Mouse (Mus musculus): Measurements from ENCODE around the gene Tifab. TPM values are rescaled to one million over a fixed set of nuclear protein-coding genes. Genes with fewer than 3 reads are reported as not detected.

Gene Tifab
- total and polyA plus RNA-seq, 3 experiments, result 1.9 to 6.7 (median 4.7) TPM

DNA sequence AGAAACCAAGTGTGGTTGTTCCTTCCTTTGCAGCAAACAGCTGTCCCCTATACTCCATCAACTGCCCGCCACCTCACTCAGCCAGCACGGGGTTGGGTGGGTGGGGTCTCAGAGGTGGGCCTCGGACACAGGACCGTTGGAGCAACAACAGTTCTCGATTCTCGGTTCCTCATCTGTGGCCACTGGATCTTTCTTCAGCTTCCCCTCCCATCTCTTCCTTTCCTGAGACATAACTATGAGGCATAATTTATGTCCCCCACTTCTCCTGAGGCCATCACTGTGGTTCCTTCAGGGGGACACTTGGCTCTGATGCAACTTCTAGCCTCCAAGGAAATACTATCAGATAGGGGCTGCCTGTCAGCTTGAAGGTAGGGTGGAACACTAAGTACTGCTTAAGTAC lies 15.8 kb downstream of the Tifab start:
- 0 out of 2 replicates have a peak overlapping the region, but pooled peaks have one; percentile 1 for H3K4me2 ChIP-seq (ENCODE audit: insufficient read depth, low read depth, poor library complexity, severe bottlenecking)
- dilution Hi-C loops (cut with MboI; ENCODE audit: extremely low pct_ligation_motif_present, extremely low pct_unique_long_range_greater_than_20kb, low sequenced_read_pairs) (no loop called here), in situ Hi-C loops (cut with MboI; ENCODE audit: low pct_ligation_motif_present, low pct_unique_long_range_greater_than_20kb, low sequenced_read_pairs) (no loop called here)
- TF ChIP-seq TCF12 (IDR thresholded peaks at IDR 0.05; ENCODE audit: low read depth, low read length), result peak; percentile 20; the same call in 1 of the 2 replicates
- TF ChIP-seq MAX (IDR thresholded peaks at IDR 0.05; ENCODE audit: low read length), result no peak
- TF ChIP-seq ZKSCAN1 (IDR thresholded peaks at IDR 0.05; ENCODE audit: borderline replicate concordance, low read depth, low read length), result no peak
- 0 out of 2 replicates have a peak, but pooled peaks have one; percentile 38 for TF ChIP-seq RCOR1 (conservative IDR thresholded peaks at IDR 0.05; ENCODE audit: low read depth, low read length)
- TF ChIP-seq BHLHE40 (IDR thresholded peaks at IDR 0.05; ENCODE audit: low read depth, low read length), result 0 out of 2 replicates have a peak, but pooled peaks have one; percentile 33
- 0 out of 2 replicates have a peak, but pooled peaks have one; percentile 21 for TF ChIP-seq MAZ (IDR thresholded peaks at IDR 0.05; ENCODE audit: low read depth, low read length)
- TF ChIP-seq EP300 (IDR thresholded peaks at IDR 0.05; ENCODE audit: low read length), result peak; percentile 69
- TF ChIP-seq IRF4 (IDR thresholded peaks at IDR 0.05; ENCODE audit: low read depth, low read length), result peak; percentile 79
- H3K4me3 ChIP-seq (replicated peaks in 1 of 3; ENCODE audit: low read depth in 2 of 3, low read length in 2 of 3, poor library complexity in 1 of 3), result no peak overlapping the region
- peak; percentile 39 for DNase-seq (ENCODE audit: extremely low read depth)
- no peak overlapping the region for H3K9ac ChIP-seq (ENCODE audit: insufficient read depth, low read depth)
- H3K27ac ChIP-seq (ENCODE audit: insufficient read depth, low read depth), result no peak overlapping the region
- H3K27me3 ChIP-seq (replicated peaks), result no peaks in the 10 kb centered on the region
- H3K79me2 ChIP-seq (replicated peaks; ENCODE audit: control insufficient read depth, extremely low read depth, insufficient read depth, poor library complexity, severe bottlenecking), result no peaks in the 10 kb centered on the region
- no peaks in the 10 kb centered on the region for H3K9me3 ChIP-seq (replicated peaks; ENCODE audit: low read length)
- no peaks in the 10 kb centered on the region for H3K36me3 ChIP-seq (replicated peaks in 1 of 2; ENCODE audit: control insufficient read depth in 1 of 2, insufficient read depth in 1 of 2, low read length in 1 of 2)
- peaks cover 23 to 50% of the 10 kb centered on the region in 2 experiments for H3K4me1 ChIP-seq (ENCODE audit: control insufficient read depth in 1 of 2, insufficient read depth in 2 of 2)

DNA sequence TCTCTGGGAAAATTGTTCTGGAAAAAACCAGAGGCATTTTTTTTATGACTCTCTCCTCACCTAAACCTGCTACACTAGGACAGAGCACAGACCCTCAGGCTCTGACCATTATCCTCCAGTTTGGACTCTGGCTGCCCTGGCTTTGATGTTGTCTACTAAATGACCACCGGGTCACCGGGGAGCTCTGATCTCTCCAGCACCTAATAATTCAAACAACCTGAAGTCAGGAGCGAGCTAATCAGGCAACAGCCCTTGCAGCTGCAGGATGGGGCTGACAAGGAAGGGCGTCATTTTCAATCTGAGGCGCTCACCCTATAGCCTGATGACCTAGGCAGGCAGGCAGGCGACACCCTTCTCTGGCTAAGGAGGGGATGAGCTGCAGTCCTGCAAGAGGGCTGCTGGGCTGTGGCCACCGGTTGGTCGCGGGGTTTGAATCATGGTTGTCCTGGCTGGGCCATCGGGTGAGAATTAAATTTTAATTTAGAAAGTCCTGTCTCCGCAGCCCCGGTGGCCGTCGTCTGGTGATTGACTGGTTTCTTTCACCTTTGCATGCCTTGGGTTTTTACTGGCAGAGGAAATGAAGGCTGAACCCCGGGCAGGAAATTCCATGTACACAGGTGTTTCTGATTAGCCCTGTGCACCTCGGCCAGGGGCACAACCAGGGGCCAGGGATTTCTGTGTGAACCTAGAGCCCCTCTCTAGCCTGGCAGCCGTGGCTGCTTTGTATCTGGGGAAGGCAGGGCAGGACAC lies 18.9 kb downstream of the Tifab start:
- no peak for DNase-seq (ENCODE audit: extremely low read depth)
- dilution Hi-C loops (cut with MboI; ENCODE audit: extremely low pct_ligation_motif_present, extremely low pct_unique_long_range_greater_than_20kb, low sequenced_read_pairs), result no loop called here
- Histone ChIP-seq H3K4me3 (replicated peaks in 1 of 3; ENCODE audit: low read depth in 2 of 3, low read length in 2 of 3, poor library complexity in 1 of 3) (no peak overlapping the region), H3K9ac (ENCODE audit: insufficient read depth, low read depth) (no peak overlapping the region), H3K4me1 (ENCODE audit: control insufficient read depth in 1 of 2, insufficient read depth in 2 of 2) (peaks cover 17 to 38% of the 10 kb centered on the region in 2 experiments), H3K27ac (ENCODE audit: insufficient read depth, low read depth) (no peak overlapping the region), H3K36me3 (replicated peaks in 1 of 2; ENCODE audit: control insufficient read depth in 1 of 2, insufficient read depth in 1 of 2, low read length in 1 of 2) (no peaks in the 10 kb centered on the region), H3K27me3 (replicated peaks) (peaks cover 7% of the 10 kb centered on the region), H3K9me3 (replicated peaks; ENCODE audit: low read length) (no peaks in the 10 kb centered on the region), H3K4me2 (ENCODE audit: insufficient read depth, low read depth, poor library complexity, severe bottlenecking) (no peak overlapping the region), H3K79me2 (replicated peaks; ENCODE audit: control insufficient read depth, extremely low read depth, insufficient read depth, poor library complexity, severe bottlenecking) (no peaks in the 10 kb centered on the region)
- in situ Hi-C loops (cut with MboI; ENCODE audit: low pct_ligation_motif_present, low pct_unique_long_range_greater_than_20kb, low sequenced_read_pairs), result no loop called here
- no peak for TF ChIP-seq MYC (IDR thresholded peaks at IDR 0.05; ENCODE audit: low read depth, low read length)
- no peak for TF ChIP-seq HCFC1 (IDR thresholded peaks at IDR 0.05; ENCODE audit: low read depth, low read length)
- TF ChIP-seq NRF1 (IDR thresholded peaks at IDR 0.05; ENCODE audit: low read depth, low read length), result no peak
- TF ChIP-seq NELFE (IDR thresholded peaks at IDR 0.05; ENCODE audit: low read depth, low read length), result no peak
- no peak for TF ChIP-seq POLR2AphosphoS2 (IDR thresholded peaks at IDR 0.05; ENCODE audit: low read depth, low read length)
- TF ChIP-seq CHD2 (IDR thresholded peaks at IDR 0.05; ENCODE audit: low read length), result no peak
- TF ChIP-seq ETS1 (conservative IDR thresholded peaks at IDR 0.05; ENCODE audit: low read depth, low read length), result no peak
- no peak for TF ChIP-seq SMC3 (IDR thresholded peaks at IDR 0.05; ENCODE audit: low read depth, low read length)
- no peak for TF ChIP-seq MAZ (IDR thresholded peaks at IDR 0.05; ENCODE audit: low read depth, low read length)
- TF ChIP-seq RAD21 (IDR thresholded peaks at IDR 0.05; ENCODE audit: low read depth, low read length), result no peak
- TF ChIP-seq EP300 (IDR thresholded peaks at IDR 0.05; ENCODE audit: low read length), result no peak
- no peak for TF ChIP-seq E2F4 (IDR thresholded peaks at IDR 0.05; ENCODE audit: insufficient replicate concordance, low read depth, low read length)
- no peak for TF ChIP-seq CTCF (conservative IDR thresholded peaks at IDR 0.05 in 1 of 2, IDR thresholded peaks at IDR 0.05 in 1 of 2; ENCODE audit: low read depth in 2 of 2, low read length in 2 of 2)
- TF ChIP-seq TCF12 (IDR thresholded peaks at IDR 0.05; ENCODE audit: low read depth, low read length), result no peak
- no peak for TF ChIP-seq USF1 (IDR thresholded peaks at IDR 0.05; ENCODE audit: low read depth, low read length)
- TF ChIP-seq ELF1 (IDR thresholded peaks at IDR 0.05; ENCODE audit: low read depth, low read length), result no peak
- no peak for TF ChIP-seq CHD1 (IDR thresholded peaks at IDR 0.05; ENCODE audit: low read depth, low read length)
- TF ChIP-seq BHLHE40 (IDR thresholded peaks at IDR 0.05; ENCODE audit: low read depth, low read length), result no peak

All from CH12.LX (cell line).